ENCODE assay signal across 20 mouse cellular contexts in the genomic region with DNA sequence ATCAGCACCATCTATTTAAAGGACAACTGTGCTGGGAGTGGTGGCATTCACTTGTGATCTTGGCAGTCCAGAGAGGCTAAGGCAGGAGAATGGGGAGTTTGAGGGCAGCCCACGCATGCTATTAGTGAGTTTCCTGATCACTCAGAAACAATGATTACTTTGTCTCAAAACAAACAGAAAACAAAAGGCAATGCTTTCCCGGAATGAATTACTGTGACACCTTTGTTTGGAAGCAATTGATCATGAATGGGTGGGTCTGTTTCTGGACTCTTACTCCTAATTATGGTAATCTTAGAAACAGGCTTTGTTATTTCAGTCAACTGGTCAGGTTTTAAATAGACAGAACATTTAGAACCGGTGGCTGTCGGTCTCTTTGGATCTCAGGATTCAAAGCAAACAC.
A peak's percentile ranks its signal among the peaks of the same experiment; 100 is the strongest.
DNase-seq lines count a peak whose midpoint lies in the region; TF ChIP-seq lines count a peak whose summit lies in the region.
"Had no signal": no experiment of that assay in that cellular context is flagged by ENCODE, and none has a peak within 500 bp of the region (broad histone marks: within the 10 kb centered on the region; RNA-seq: fewer than 3 reads in every experiment).

No protein-coding gene starts in this region.

- no peak overlapping the region for H3K9ac ChIP-seq in heart, adult 2 months (ENCODE audit: low read depth, low read length)
- H3K9ac ChIP-seq in ES-E14 (ENCODE audit: insufficient read depth, low read depth, low read length, poor library complexity, severe bottlenecking) = no peak overlapping the region
- H3K9ac ChIP-seq: forebrain, embryonic 12.5 days; heart, embryonic 15.5 days had no signal

- no peaks in the 10 kb centered on the region for H3K79me2 ChIP-seq in heart, adult 2 months (replicated peaks; ENCODE audit: control insufficient read depth, insufficient read depth, low read length)

- TF ChIP-seq EP300 in heart, adult 2 months (IDR thresholded peaks at IDR 0.05; ENCODE audit: insufficient read depth, low read depth, low read length) = no peak

- 51% methylated on average over 4 of the region's 4 CpGs for WGBS in heart, adult 2 months

- H3K27ac ChIP-seq in heart, adult 2 months = no peak overlapping the region
- no peak overlapping the region for H3K27ac ChIP-seq in ES-E14 (ENCODE audit: insufficient read depth, low read depth, low read length, poor library complexity, severe bottlenecking)
- H3K27ac ChIP-seq: forebrain, embryonic 12.5 days; gastrocnemius, adult 2 months; heart, embryonic 15.5 days; hindbrain, postnatal 0 days had no signal

- TF ChIP-seq CTCF in heart, adult 2 months (IDR thresholded peaks at IDR 0.05) = no peak

- H3K9me3 ChIP-seq in ES-E14 (ENCODE audit: control insufficient read depth, insufficient read depth, low read depth, low read length) = no peaks in the 10 kb centered on the region
- H3K9me3 ChIP-seq: forebrain, embryonic 12.5 days; heart, embryonic 15.5 days had no signal

- no peak overlapping the region for H3K4me3 ChIP-seq in heart, adult 2 months
- peak overlapping the region in 1 of 2 experiments; percentile 25; a peak in 1 of 4 replicates for H3K4me3 ChIP-seq in ES-E14 (ENCODE audit: insufficient read depth in 1 of 2, low read depth in 1 of 2, low read length in 2 of 2, poor library complexity in 1 of 2, severe bottlenecking in 1 of 2)
- H3K4me3 ChIP-seq: forebrain, embryonic 12.5 days; gastrocnemius, adult 2 months; heart, embryonic 15.5 days had no signal

- in situ Hi-C loops in ES-E14 (cut with MboI; ENCODE audit: low sequenced_read_pairs in 2 of 2, unreplicated experiment in 2 of 2) = no loop called here

- intact Hi-C loops in heart, adult 2 months (cut with DNase I) = no loop called here
- intact Hi-C loops in gastrocnemius, postnatal 36 days (cut with DNase I) = no loop called here

- DNase-seq in heart, adult 11 months = peak; percentile 64
- DNase-seq in heart, adult 2 months = no peak
- DNase-seq in ES-E14 (ENCODE audit: low read depth, low spot score) = peak; percentile 56
- peak; percentile 61 for DNase-seq in brain, adult 2 months (ENCODE audit: low read depth, low spot score)
- peak; percentile 91 for DNase-seq in retina, postnatal 1 day
- DNase-seq in gastrocnemius, postnatal 36 days = no peak
- DNase-seq in lung, postnatal 25 days (ENCODE audit: low spot score) = no peak
- DNase-seq: adrenal gland, postnatal 25 days; cerebellum, adult 18-20 months; cerebellum, postnatal 25 days; embryo, embryonic 11 days; gastrocnemius, adult 2 months; heart, postnatal 4 days; kidney, postnatal 14 days; lung, adult 2 months; lung, postnatal 36 days; right cerebral cortex, adult 18-20 months had no signal

- no peak for TF ChIP-seq POLR2A in heart, adult 2 months (IDR thresholded peaks at IDR 0.05; ENCODE audit: insufficient read depth, low read depth, low read length)

- H3K4me1 ChIP-seq in heart, adult 2 months (ENCODE audit: control insufficient read depth, insufficient read depth, low read length) = peaks cover 3% of the 10 kb centered on the region; the same call in 1 of the 2 replicates
- H3K4me1 ChIP-seq in ES-E14 (ENCODE audit: control insufficient read depth in 2 of 2, insufficient read depth in 2 of 2, low read length in 2 of 2, poor library complexity in 1 of 2) = peaks cover 3 to 6% of the 10 kb centered on the region in 2 experiments; a peak in 1 of 4 replicates

- no peaks in the 10 kb centered on the region for H3K36me3 ChIP-seq in heart, adult 2 months (ENCODE audit: control insufficient read depth, insufficient read depth, low read length)
- no peaks in the 10 kb centered on the region for H3K36me3 ChIP-seq in ES-E14 (ENCODE audit: control insufficient read depth, insufficient read depth, low read length, poor library complexity, severe bottlenecking)
- H3K36me3 ChIP-seq: forebrain, embryonic 12.5 days; heart, embryonic 15.5 days had no signal

- H3K27me3 ChIP-seq in heart, adult 2 months (ENCODE audit: control insufficient read depth, insufficient read depth, low read length) = no peaks in the 10 kb centered on the region
- H3K27me3 ChIP-seq: heart, embryonic 15.5 days had no signal

TF ChIP-seq in ES-E14, 5 proteins besides CTCF, POLR2A, EP300 and RAD21:
- TF ChIP-seq ZNF384 (IDR thresholded peaks at IDR 0.05; ENCODE audit: low read depth, low read length) (no peak), ZC3H11A (IDR thresholded peaks at IDR 0.05; ENCODE audit: borderline replicate concordance, low read depth, low read length) (no peak), MAFK (IDR thresholded peaks at IDR 0.05; ENCODE audit: insufficient read depth, low read depth, low read length) (no peak), CHD2 (IDR thresholded peaks at IDR 0.05; ENCODE audit: low read depth, low read length) (no peak; the same call in 1 of the 2 replicates), HCFC1 (IDR thresholded peaks at IDR 0.05; ENCODE audit: borderline replicate concordance, insufficient read depth, low read length) (no peak)

Comparison
In these comparisons a context has a peak if more than half of its experiments do, and no peak if none do; other contexts are left out.
1. DNase-seq: peak in heart, adult 11 months (single experiment), ES-E14 (single experiment), brain, adult 2 months (single experiment) and retina, postnatal 1 day (single experiment); none in heart, adult 2 months (0 of 2), gastrocnemius, postnatal 36 days (0 of 2) and lung, postnatal 25 days (single experiment).